Mouse (Mus musculus) limb, embryonic 14.5 days (tissue): Measurements from ENCODE around the gene Med29. TPM values are rescaled to one million over a fixed set of nuclear protein-coding genes. Genes with fewer than 3 reads are reported as not detected.

Source experiments
- ATAC-seq: fragments of 200-750 bp; cut with Nextera tagmentation; 2 replicates; pipeline ENCODE4 v1.8.0; 2017; ENCODE audit warnings: low read depth, moderate number of reproducible peaks, moderate TSS enrichment; ENCODE audit not compliant: low FRiP score
- DNase-seq: peaks from one replicate; pipeline ENCODE4 v3.0.0-alpha.2; 2015; ENCODE audit warnings: low spot score
- H3K27ac ChIP-seq: fragments of 300-500 bp; sonication (generic); replicated peaks from 2 replicates; pipeline ENCODE4 v1.5.1; 2014; ENCODE audit warnings: low read depth, mild to moderate bottlenecking, low read length, moderate library complexity, mixed read lengths
- H3K27me3 ChIP-seq: fragments of 300-500 bp; sonication (generic); 2 replicates; pipeline ENCODE4 v1.6.1; 2014; ENCODE audit warnings: low read length, mixed read lengths; ENCODE audit not compliant: control insufficient read depth, insufficient read depth
- H3K36me3 ChIP-seq: fragments of 300-500 bp; sonication (generic); 2 replicates; pipeline ENCODE4 v1.6.1; 2014; ENCODE audit warnings: mild to moderate bottlenecking, low read length, moderate library complexity, mixed read lengths; ENCODE audit not compliant: control insufficient read depth, insufficient read depth
- H3K4me1 ChIP-seq: fragments of 300-500 bp; sonication (generic); 2 replicates; pipeline ENCODE4 v1.6.1; 2014; ENCODE audit warnings: antibody characterized with exemption, low read length, mixed read lengths; ENCODE audit not compliant: control insufficient read depth, insufficient read depth
- H3K4me2 ChIP-seq: fragments of 300-500 bp; sonication (generic); replicated peaks from 2 replicates; pipeline ENCODE4 v1.6.1; 2014; ENCODE audit warnings: low read depth, mild to moderate bottlenecking, low read length, moderate library complexity; ENCODE audit not compliant: severe bottlenecking
- H3K4me3 ChIP-seq: fragments of 300-500 bp; sonication (generic); replicated peaks from 2 replicates; pipeline ENCODE4 v1.5.1; 2014; ENCODE audit warnings: low read length
- H3K9ac ChIP-seq: fragments of 300-500 bp; sonication (generic); 2 replicates; pipeline ENCODE4 v1.6.1; 2014; ENCODE audit warnings: mild to moderate bottlenecking, low read depth, low read length, moderate library complexity; ENCODE audit not compliant: severe bottlenecking
- H3K9me3 ChIP-seq: fragments of 300-500 bp; sonication (generic); 2 replicates; pipeline ENCODE4 v1.6.1; 2016; ENCODE audit warnings: low read length; ENCODE audit not compliant: control insufficient read depth
- POLR2A ChIP-seq: fragments of 200-500 bp; IDR thresholded peaks from 2 replicates; pipeline ENCODE4 v1.8.0; 2012; ENCODE audit warnings: inconsistent platforms, mild to moderate bottlenecking, moderate library complexity, borderline replicate concordance; ENCODE audit not compliant: insufficient read depth, insufficient read length; ENCODE audit errors: extremely low read depth
- WGBS: fragments of 180-500 bp; shearing (Covaris S2); extraction: QIAGEN DNeasy Blood & Tissue Kit; methylation state at CpG from one replicate; pipeline ENCODE4 v1.1.7; 2014; 5-methylcytosine and 5-hydroxymethylcytosine counted together
- polyA plus RNA-seq, 2 experiments: library from polyadenylated mRNA; depleted of rRNA in 1 of 2; stranded (reverse) in 1 of 2; unstranded in 1 of 2; fragments of >200 nt; fragmentation: Nextera tagmentation in 1 of 2; extraction: Ambion mirVana in 1 of 2; gene quantifications; 2 replicates each; pipeline versions ENCODE4 v1.2.1 to v1.2.3; 2012 to 2014

Gene Med29
- polyA plus RNA-seq, 2 experiments, result 47.5 to 49.9 TPM

DNA sequence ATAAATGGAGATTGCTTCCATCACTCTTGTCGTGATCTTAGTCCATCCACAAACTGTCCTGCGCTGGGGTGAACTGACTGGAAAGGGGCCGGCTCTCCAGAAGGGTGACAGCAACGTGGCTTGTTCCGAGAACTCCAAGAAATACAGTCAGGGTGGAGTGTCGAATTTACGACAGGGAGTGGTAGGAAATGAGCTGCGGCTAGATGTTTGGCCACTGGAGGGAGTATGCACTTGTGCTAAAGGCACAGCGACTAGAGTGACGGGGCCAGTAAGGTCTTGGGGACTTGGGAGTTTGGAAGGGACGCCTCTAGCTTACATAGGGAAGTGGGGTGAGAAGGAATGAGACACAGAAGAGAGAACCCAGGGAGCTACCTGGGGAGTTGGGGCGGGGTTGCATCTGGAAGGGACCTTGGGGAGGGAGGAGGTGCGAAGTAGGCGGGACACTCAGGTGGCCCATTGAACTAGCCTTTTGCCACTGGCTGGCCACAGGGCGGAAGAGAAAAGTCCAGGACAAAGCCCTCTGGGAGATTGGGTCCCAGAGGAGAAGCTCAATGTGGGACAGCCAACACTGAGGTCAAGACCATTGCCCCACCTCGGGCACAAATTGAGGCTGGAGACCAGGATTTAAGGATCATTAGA lies 44.5 kb upstream of the Med29 start, which contains the start of gene Gmfg:
Gmfg (plus strand) TSS at position 516 of the 639 bp plus-strand sequence.
- ATAC-seq (peak; percentile 32), DNase-seq (peak; percentile 88)
- H3K27me3 ChIP-seq, result no peaks in the 10 kb centered on the region
- 2% methylated on average over 16 of the region's 16 CpGs for WGBS
- peak within 1 kb of the TSS; percentile 67 for H3K4me2 ChIP-seq
- no peak for TF ChIP-seq POLR2A
- peak within 1 kb of the TSS; percentile 67; the same call in 1 of the 2 replicates for H3K27ac ChIP-seq
- peaks cover 5% of the 10 kb centered on the region; the same call in 1 of the 2 replicates for H3K36me3 ChIP-seq
- H3K4me1 ChIP-seq, result peaks cover 22% of the 10 kb centered on the region
- peak within 1 kb of the TSS; percentile 94 for H3K4me3 ChIP-seq
- H3K9me3 ChIP-seq, result no peaks in the 10 kb centered on the region
- H3K9ac ChIP-seq, result peak within 1 kb of the TSS; percentile 57

DNA sequence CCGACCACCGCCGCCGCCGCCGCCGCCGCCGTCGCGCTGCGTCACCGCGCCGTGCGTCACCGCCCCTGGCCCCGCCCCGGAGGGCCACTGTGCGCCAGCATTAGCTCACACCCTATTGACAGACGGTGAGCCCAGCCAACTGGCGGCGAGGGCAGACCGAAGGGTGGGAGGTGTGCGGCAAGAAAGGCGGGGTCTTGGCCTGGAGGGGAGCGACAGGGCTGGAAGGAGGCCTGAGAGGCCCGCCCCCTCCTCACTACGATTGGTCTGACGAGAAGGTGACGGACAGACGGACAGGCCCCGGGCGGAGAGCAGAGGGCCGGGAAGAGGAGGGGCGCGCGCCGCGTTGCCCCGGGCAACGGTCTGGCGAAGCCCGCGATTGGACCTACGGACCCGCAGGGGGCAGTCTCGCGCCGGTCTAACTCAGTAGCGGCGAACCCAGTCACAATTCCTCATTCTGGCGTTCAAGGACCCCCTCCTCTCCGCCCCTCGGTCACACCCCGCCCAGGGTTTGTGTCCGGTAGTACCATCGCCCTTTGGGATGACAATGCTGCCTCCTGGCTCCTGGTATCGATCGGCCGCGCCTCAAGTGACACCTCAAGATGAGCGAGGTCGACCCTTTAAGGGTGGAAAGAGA lies 43.9 kb upstream of the Med29 start:
- peaks cover 11% of the 10 kb centered on the region; the same call in 1 of the 2 replicates for H3K36me3 ChIP-seq
- peak overlapping the region; percentile 94 for H3K4me3 ChIP-seq
- DNase-seq (peak; percentile 99), ATAC-seq (peak; percentile 97)
- peaks cover 22% of the 10 kb centered on the region for H3K4me1 ChIP-seq
- under 1% methylated on average over 46 of the region's 64 CpGs for WGBS
- no peaks in the 10 kb centered on the region for H3K9me3 ChIP-seq
- H3K27ac ChIP-seq, result peak overlapping the region; percentile 67; the same call in 1 of the 2 replicates
- peak overlapping the region; percentile 94 for H3K9ac ChIP-seq
- peak; percentile 10; the same call in 1 of the 2 replicates for TF ChIP-seq POLR2A
- H3K4me2 ChIP-seq, result peak overlapping the region; percentile 67
- H3K27me3 ChIP-seq, result no peaks in the 10 kb centered on the region

DNA sequence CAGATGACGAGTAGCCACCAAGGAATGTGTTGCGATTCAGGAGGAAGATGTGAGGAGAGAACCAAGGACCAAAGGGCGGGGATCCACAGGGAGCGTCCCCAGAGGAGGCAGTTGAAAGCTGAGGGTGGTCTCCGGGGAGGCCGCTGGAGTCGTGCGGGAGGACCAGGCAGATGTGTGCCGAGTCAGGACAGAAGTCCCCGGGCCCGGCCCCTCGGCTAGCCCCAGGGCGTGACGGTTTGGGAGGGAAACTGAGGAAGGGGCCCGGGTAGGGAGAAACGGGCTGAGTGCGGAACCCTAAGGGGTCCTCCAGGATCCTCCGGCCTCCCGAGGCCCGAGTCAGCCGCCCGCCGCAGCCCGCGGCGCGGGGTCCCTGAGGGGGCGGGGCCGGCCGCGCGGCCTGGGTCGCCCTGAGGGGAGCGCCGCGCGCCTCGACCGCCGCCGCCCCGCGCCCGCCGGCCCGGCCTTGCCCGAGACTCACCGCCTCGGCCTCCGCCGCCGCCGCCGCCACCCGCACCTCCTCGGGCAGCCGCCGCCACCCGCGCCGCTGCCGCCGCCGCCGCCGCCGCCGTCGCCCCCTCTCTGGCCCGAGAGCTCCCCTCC lies 43.3 kb upstream of the Med29 start:
- Histone ChIP-seq H3K4me3 (peak overlapping the region; percentile 94), H3K27me3 (no peaks in the 10 kb centered on the region), H3K4me2 (peak overlapping the region; percentile 90), H3K4me1 (peaks cover 22% of the 10 kb centered on the region), H3K27ac (no peak overlapping the region; the same call in 1 of the 2 replicates), H3K9me3 (no peaks in the 10 kb centered on the region), H3K9ac (peak overlapping the region; percentile 94), H3K36me3 (peaks cover 12% of the 10 kb centered on the region; the same call in 1 of the 2 replicates)
- DNase-seq, result peak; percentile 8
- WGBS, result 5% methylated on average over 13 of the region's 70 CpGs
- TF ChIP-seq POLR2A, result no peak
- ATAC-seq, result peak; percentile 9; the same call in 1 of the 2 replicates

DNA sequence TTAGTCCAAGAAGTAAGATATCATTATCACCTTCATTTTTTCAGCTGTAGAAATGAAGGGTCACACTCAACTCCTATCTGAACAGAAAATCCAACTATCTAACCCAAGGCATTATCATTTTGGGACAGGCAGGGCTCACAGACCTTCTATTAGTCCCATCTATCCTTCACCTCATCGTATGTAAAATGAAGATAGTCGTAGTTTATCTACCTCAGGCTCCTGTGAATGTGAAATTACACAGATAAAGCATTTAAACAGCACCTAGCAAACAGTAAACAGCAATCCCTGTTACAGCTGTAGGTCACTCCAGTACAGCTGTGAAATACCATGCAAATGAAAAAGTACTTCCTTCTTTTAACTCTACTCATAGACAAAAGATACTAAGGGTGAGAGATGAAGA lies 39.7 kb upstream of the Med29 start:
- H3K4me3 ChIP-seq, result no peak overlapping the region
- no peak for TF ChIP-seq POLR2A
- no peak overlapping the region for H3K4me2 ChIP-seq
- no peak overlapping the region for H3K9ac ChIP-seq
- ATAC-seq (no peak), DNase-seq (no peak)
- no peaks in the 10 kb centered on the region for H3K9me3 ChIP-seq
- peaks cover 17% of the 10 kb centered on the region for H3K36me3 ChIP-seq
- 90% methylated on average over 2 of the region's 2 CpGs for WGBS
- H3K27me3 ChIP-seq, result no peaks in the 10 kb centered on the region
- peaks cover 19% of the 10 kb centered on the region for H3K4me1 ChIP-seq
- H3K27ac ChIP-seq, result no peak overlapping the region

- Histone ChIP-seq H3K9me3 (no peaks in the 10 kb centered on the region), H3K27me3 (no peaks in the 10 kb centered on the region), H3K4me2 (no peak overlapping the region), H3K36me3 (peaks cover 17% of the 10 kb centered on the region), H3K9ac (no peak overlapping the region), H3K27ac (no peak overlapping the region), H3K4me1 (peaks cover 16% of the 10 kb centered on the region), H3K4me3 (no peak overlapping the region)
- ATAC-seq, result no peak
- no peak for TF ChIP-seq POLR2A
- 86% methylated on average over 1 of the region's 1 CpGs for WGBS
- no peak for DNase-seq
Measured at GRCm38 (mm10) chr7:28430512-28430911, 38.0 kb upstream of the Med29 start.
